Mouse (Mus musculus) cerebellum, postnatal 10 days (tissue): Measurements from ENCODE around the gene Cldn19.
"Not testable (repeated sequence)": the region's sequence is repeated elsewhere in the genome, so short reads cannot be mapped to it uniquely, and the experiment has no call there.

ENCODE experiments used
- DNase-seq, 2 experiments: peaks; one replicate each; pipeline ENCODE4 v3.0.0; 2021; ENCODE audit warnings: mixed read lengths in 2 of 2

Cldn19 gene

GRCm38 (mm10) chr4:119252025-119252808 is 3.0 kb upstream of the Cldn19 start:
- no peak for DNase-seq

GRCm38 (mm10) chr4:119254012-119254618 is 1.1 kb upstream of the Cldn19 start:
- DNase-seq = peak; percentile 65 to 79

GRCm38 (mm10) chr4:119257083-119257482 is 1.9 kb downstream of the Cldn19 start:
- no peak for DNase-seq

GRCm38 (mm10) chr4:119259344-119260254 is 4.4 kb downstream of the Cldn19 start:
- peak in 1 of 2 experiments; percentile 34 for DNase-seq

- no peak for DNase-seq
Observed at GRCm38 (mm10) chr4:119261087-119261713, 6.0 kb downstream of the Cldn19 start.

- no peak for DNase-seq
Observed at GRCm38 (mm10) chr4:119262483-119262882, 7.3 kb downstream of the Cldn19 start.

GRCm38 (mm10) chr4:119263459-119263858 is 8.2 kb downstream of the Cldn19 start:
- no peak for DNase-seq

GRCm38 (mm10) chr4:119266606-119267005 is 11.4 kb downstream of the Cldn19 start:
- DNase-seq = no peak

- no peak for DNase-seq
Observed at GRCm38 (mm10) chr4:119274627-119275026, 19.4 kb downstream of the Cldn19 start.

GRCm38 (mm10) chr4:119275226-119275625 is 20.0 kb downstream of the Cldn19 start:
- DNase-seq = no peak

GRCm38 (mm10) chr4:119275726-119276125 is 20.5 kb downstream of the Cldn19 start:
- DNase-seq = no peak

GRCm38 (mm10) chr4:119278784-119279183 is 23.6 kb downstream of the Cldn19 start:
- DNase-seq = not testable (repeated sequence)

GRCm38 (mm10) chr4:119284861-119285260 is 29.6 kb downstream of the Cldn19 start:
- no peak for DNase-seq

- DNase-seq = no peak
Observed at GRCm38 (mm10) chr4:119285336-119285735, 30.1 kb downstream of the Cldn19 start.

GRCm38 (mm10) chr4:119291921-119292320 is 36.7 kb downstream of the Cldn19 start:
- no peak for DNase-seq

GRCm38 (mm10) chr4:119292771-119293573 is 37.8 kb downstream of the Cldn19 start:
- DNase-seq = peak; percentile 67 to 68

GRCm38 (mm10) chr4:119293574-119294258 is 38.5 kb downstream of the Cldn19 start:
- DNase-seq = peak; percentile 46 to 53

GRCm38 (mm10) chr4:119294415-119295133 is 39.4 kb downstream of the Cldn19 start, which contains the start of gene Ybx1:
TSS of gene Ybx1 (minus strand) at chr4:119294604.
- DNase-seq = peak; percentile 100

- DNase-seq = no peak
Observed at GRCm38 (mm10) chr4:119295134-119295453, 39.9 kb downstream of the Cldn19 start.

- no peak for DNase-seq
Observed at GRCm38 (mm10) chr4:119297361-119297760, 42.1 kb downstream of the Cldn19 start.

- no peak for DNase-seq
Observed at GRCm38 (mm10) chr4:119300761-119301160, 45.5 kb downstream of the Cldn19 start.
